Mouse (Mus musculus): ENCODE data around the gene Exoc6b. TPM values are rescaled to one million over a fixed set of nuclear protein-coding genes. Genes with fewer than 3 reads are reported as not detected.
"Not testable (repeated sequence)": the region's sequence is repeated elsewhere in the genome, so short reads cannot be mapped to it uniquely, and the experiment has no call there.

The Exoc6b gene
- total RNA-seq, 2 experiments from 2014 or later = 130 to 134 TPM

GRCm38 (mm10) chr6:84626398-84626797, 442.9 kb downstream of the Exoc6b start:
- Histone ChIP-seq H3K27ac (no peak overlapping the region), H3K4me3 (no peak overlapping the region)
- no peak for DNase-seq (ENCODE audit: low spot score in 2 of 2)
- TF ChIP-seq CTCF (conservative IDR thresholded peaks at IDR 0.05) = no peak

GRCm38 (mm10) chr6:84619166-84619565, 450.1 kb downstream of the Exoc6b start:
- Histone ChIP-seq H3K4me3 (no peak overlapping the region), H3K27ac (no peak overlapping the region)
- DNase-seq (ENCODE audit: low spot score in 2 of 2) = no peak
- TF ChIP-seq CTCF (conservative IDR thresholded peaks at IDR 0.05) = no peak

GRCm38 (mm10) chr6:84617051-84617450, 452.3 kb downstream of the Exoc6b start:
- TF ChIP-seq CTCF (conservative IDR thresholded peaks at IDR 0.05) = no peak
- no peak overlapping the region for H3K27ac ChIP-seq
- DNase-seq (ENCODE audit: low spot score in 2 of 2) = no peak
- no peak overlapping the region for H3K4me3 ChIP-seq

- no peak overlapping the region for H3K27ac ChIP-seq
- no peak for TF ChIP-seq CTCF (conservative IDR thresholded peaks at IDR 0.05)
These were observed 452.7 kb downstream of the Exoc6b start for GRCm38 (mm10) chr6:84616586-84616985.

GRCm38 (mm10) chr6:84613561-84613960, 455.8 kb downstream of the Exoc6b start:
- no peak for DNase-seq (ENCODE audit: low spot score in 2 of 2)
- TF ChIP-seq CTCF (conservative IDR thresholded peaks at IDR 0.05) = no peak
- Histone ChIP-seq H3K4me3 (no peak overlapping the region), H3K27ac (no peak overlapping the region)

More at GRCm38 (mm10) chr6:84616586-84616985, 452.7 kb downstream of the Exoc6b start:
- no peak for DNase-seq (ENCODE audit: low spot score in 2 of 2)
- H3K4me3 ChIP-seq = no peak overlapping the region

GRCm38 (mm10) chr6:84601136-84601889, 468.0 kb downstream of the Exoc6b start:
- no peak for TF ChIP-seq CTCF (conservative IDR thresholded peaks at IDR 0.05)
- no peak for DNase-seq (ENCODE audit: low spot score in 2 of 2)
- no peak overlapping the region for H3K4me3 ChIP-seq
- no peak overlapping the region for H3K27ac ChIP-seq

- not testable (repeated sequence) for H3K27ac ChIP-seq; DNase-seq (ENCODE audit: low spot score in 2 of 2); H3K4me3 ChIP-seq
These were observed 470.0 kb downstream of the Exoc6b start for GRCm38 (mm10) chr6:84599296-84599695.

GRCm38 (mm10) chr6:84598725-84599124, 470.6 kb downstream of the Exoc6b start:
- Histone ChIP-seq H3K4me3 (no peak overlapping the region), H3K27ac (no peak overlapping the region)
- no peak for TF ChIP-seq CTCF (conservative IDR thresholded peaks at IDR 0.05)
- DNase-seq (ENCODE audit: low spot score in 2 of 2) = no peak

- DNase-seq (ENCODE audit: low spot score in 2 of 2) = no peak
- no peak overlapping the region for H3K4me3 ChIP-seq
- TF ChIP-seq CTCF (conservative IDR thresholded peaks at IDR 0.05) = no peak
- H3K27ac ChIP-seq = no peak overlapping the region
These were observed 474.7 kb downstream of the Exoc6b start for GRCm38 (mm10) chr6:84594626-84595025.

- no peak for TF ChIP-seq CTCF (conservative IDR thresholded peaks at IDR 0.05)
- H3K27ac ChIP-seq = no peak within 1 kb of the TSS
- DNase-seq (ENCODE audit: low spot score in 2 of 2) = no peak
- no peak within 1 kb of the TSS for H3K4me3 ChIP-seq
These were observed 475.6 kb downstream of the Exoc6b start, which contains the start of gene Cyp26b1 for GRCm38 (mm10) chr6:84593693-84594092. Cyp26b1 (minus strand) TSS chr6:84593908.

- no peak overlapping the region for H3K4me3 ChIP-seq
- no peak for TF ChIP-seq CTCF (conservative IDR thresholded peaks at IDR 0.05)
- no peak overlapping the region for H3K27ac ChIP-seq
- DNase-seq (ENCODE audit: low spot score in 2 of 2) = no peak
These were observed 478.2 kb downstream of the Exoc6b start for GRCm38 (mm10) chr6:84590961-84591745.

- TF ChIP-seq CTCF (conservative IDR thresholded peaks at IDR 0.05) = peak; percentile 100
- peak overlapping the region; percentile 0; the same call in 1 of the 2 replicates for H3K4me3 ChIP-seq
These were observed 479.3 kb downstream of the Exoc6b start for GRCm38 (mm10) chr6:84589742-84590686.

More at GRCm38 (mm10) chr6:84589742-84590686, 479.3 kb downstream of the Exoc6b start:
- no peak overlapping the region for H3K27ac ChIP-seq
- peak; percentile 77 to 94 for DNase-seq (ENCODE audit: low spot score in 2 of 2)

All from layer of hippocampus, adult 2 months (tissue).